Mouse (Mus musculus) frontal cortex, postnatal 14 days (tissue): Measurements from ENCODE around the gene Stxbp1.

Experiments
- DNase-seq, 2 experiments: peaks; one replicate each; pipeline ENCODE4 v3.0.0; 2022; ENCODE audit warnings: low spot score in 2 of 2

Stxbp1 gene

GRCm38 (mm10) chr2:32846805-32847467 lies at the start of gene Stxbp1:
Gene Stxbp1, minus strand, starts transcription at chr2:32847245.
- DNase-seq, result peak; percentile 71 to 78

- no peak for DNase-seq
Measured at GRCm38 (mm10) chr2:32896507-32897147, 49.6 kb upstream of the Stxbp1 start.

- DNase-seq, result no peak
Measured at GRCm38 (mm10) chr2:32895606-32896106, 48.6 kb upstream of the Stxbp1 start.

- no peak for DNase-seq
Measured at GRCm38 (mm10) chr2:32894097-32894496, 47.1 kb upstream of the Stxbp1 start.

- DNase-seq, result no peak
Measured at GRCm38 (mm10) chr2:32892490-32892889, 45.4 kb upstream of the Stxbp1 start.

GRCm38 (mm10) chr2:32891278-32891677 lies 44.2 kb upstream of the Stxbp1 start:
- no peak for DNase-seq

GRCm38 (mm10) chr2:32890280-32890679 lies 43.2 kb upstream of the Stxbp1 start:
- DNase-seq, result no peak

- no peak for DNase-seq
Measured at GRCm38 (mm10) chr2:32888551-32888950, 41.5 kb upstream of the Stxbp1 start.

- DNase-seq, result no peak
Measured at GRCm38 (mm10) chr2:32888029-32888428, 41.0 kb upstream of the Stxbp1 start.

- no peak for DNase-seq
Measured at GRCm38 (mm10) chr2:32884745-32885144, 37.7 kb upstream of the Stxbp1 start.

- DNase-seq, result no peak
Measured at GRCm38 (mm10) chr2:32882283-32883043, 35.4 kb upstream of the Stxbp1 start.

GRCm38 (mm10) chr2:32881723-32882122 lies 34.7 kb upstream of the Stxbp1 start:
- DNase-seq, result peak in 1 of 2 experiments; percentile 48

- no peak for DNase-seq
Measured at GRCm38 (mm10) chr2:32881054-32881453, 34.0 kb upstream of the Stxbp1 start.

GRCm38 (mm10) chr2:32879593-32879992 lies 32.5 kb upstream of the Stxbp1 start:
- no peak for DNase-seq

GRCm38 (mm10) chr2:32878396-32878795 lies 31.4 kb upstream of the Stxbp1 start:
- DNase-seq, result no peak

- no peak for DNase-seq
Measured at GRCm38 (mm10) chr2:32877761-32878393, 30.8 kb upstream of the Stxbp1 start.

- DNase-seq, result no peak
Measured at GRCm38 (mm10) chr2:32877303-32877702, 30.3 kb upstream of the Stxbp1 start.

GRCm38 (mm10) chr2:32876490-32877302 lies 29.7 kb upstream of the Stxbp1 start:
- DNase-seq, result no peak

- DNase-seq, result peak in 1 of 2 experiments; percentile 59
Measured at GRCm38 (mm10) chr2:32875675-32876489, 28.8 kb upstream of the Stxbp1 start, which contains the start of gene Fam129b. Gene Fam129b, plus strand, starts transcription at chr2:32876114.
